Mouse (Mus musculus): ENCODE results near the gene Col10a1. TPM values are rescaled to one million over a fixed set of nuclear protein-coding genes. Genes with fewer than 3 reads are reported as not detected.
A peak's percentile ranks its signal among the peaks of the same experiment; 100 is the strongest.
"Not testable (repeated sequence)": the region's sequence is repeated elsewhere in the genome, so short reads cannot be mapped to it uniquely, and the experiment has no call there.

The Col10a1 gene
- polyA plus RNA-seq, 2 experiments, result 0.01 TPM; not detected in 1

DNA sequence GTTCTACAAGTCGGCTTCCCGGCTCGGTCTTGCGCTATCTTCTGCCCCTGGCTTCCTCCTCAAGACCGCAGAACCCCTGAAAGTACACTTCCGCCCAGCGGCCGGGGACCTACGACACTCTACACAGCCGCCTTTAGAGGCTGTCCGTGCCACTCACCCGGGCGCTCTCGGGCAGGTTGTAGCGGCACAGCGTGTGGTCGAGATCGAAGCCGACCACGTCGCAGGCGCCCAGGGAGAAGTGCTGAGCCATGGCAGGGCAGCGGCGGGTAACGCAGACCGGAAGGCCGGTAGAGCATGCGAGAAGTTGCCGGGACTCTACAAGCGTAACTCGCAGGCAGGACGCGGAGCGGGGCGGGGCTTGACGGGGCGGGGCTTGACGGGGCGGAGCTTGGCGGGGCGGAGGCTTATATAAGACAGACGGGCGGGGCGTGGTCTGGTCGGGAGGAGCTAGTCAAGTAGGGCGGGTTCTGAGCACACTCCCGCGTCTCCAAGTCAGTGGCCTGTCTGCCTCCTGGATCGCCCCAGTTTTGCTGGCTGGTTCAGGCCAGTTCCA lies 28.5 kb downstream of the Col10a1 start, which contains the start of gene Nt5dc1:
Nt5dc1 (minus strand) TSS at position 349 of the 553 bp plus-strand sequence.
- H3K4me1 ChIP-seq (replicated peaks; ENCODE audit: control insufficient read depth in 2 of 2, insufficient read depth in 2 of 2, low read length in 1 of 2), result peaks cover 0 to 29% of the 10 kb centered on the region in 2 experiments
- WGBS (ENCODE audit: insufficient replicate concordance), result under 1% methylated on average over 49 of the region's 49 CpGs
- peak within 1 kb of the TSS; percentile 73 for H3K27ac ChIP-seq
- no peak for TF ChIP-seq EP300 (IDR thresholded peaks at IDR 0.05; ENCODE audit: low read depth)
- TF ChIP-seq CTCF (IDR thresholded peaks at IDR 0.05; ENCODE audit: low read depth), result peak; percentile 25; the same call in 1 of the 2 replicates
- H3K9me3 ChIP-seq (ENCODE audit: control insufficient read depth, low read length), result no peaks in the 10 kb centered on the region
- peak within 1 kb of the TSS; percentile 87 for H3K9ac ChIP-seq (replicated peaks)
- no peaks in the 10 kb centered on the region for H3K27me3 ChIP-seq (ENCODE audit: control insufficient read depth, insufficient read depth, low read length)
- ATAC-seq (ENCODE audit: insufficient read depth) (peak; percentile 96), DNase-seq (ENCODE audit: low read depth in 3 of 3, low spot score in 3 of 3) (peak; percentile 87 to 91 (median 89))
- H3K4me2 ChIP-seq (ENCODE audit: low read depth), result peak within 1 kb of the TSS; percentile 80
- H3K36me3 ChIP-seq (replicated peaks; ENCODE audit: control insufficient read depth, insufficient read depth, low read depth), result no peaks in the 10 kb centered on the region
- peak within 1 kb of the TSS; percentile 69 to 76 for H3K4me3 ChIP-seq (ENCODE audit: insufficient read depth in 1 of 2, low read depth in 2 of 2, low read length in 2 of 2)

DNA sequence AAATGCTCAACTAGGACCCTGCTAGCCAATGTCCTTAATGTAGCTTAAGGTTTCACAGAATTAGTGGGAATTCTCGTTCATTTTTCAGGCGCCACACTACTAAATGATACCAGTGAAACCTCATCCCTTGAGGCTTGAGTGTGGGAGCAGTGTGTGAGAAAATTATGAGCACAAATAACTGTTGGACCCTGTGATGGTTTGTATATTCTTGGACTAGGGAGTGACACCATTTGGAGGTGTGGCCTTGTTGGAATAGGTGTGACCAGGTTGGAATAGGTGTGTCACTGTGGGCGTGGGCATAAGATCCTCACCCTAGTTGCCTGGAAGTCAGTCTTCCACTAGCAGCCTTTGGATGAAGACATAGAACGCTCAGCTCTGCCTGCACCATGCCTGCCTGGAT lies 29.0 kb downstream of the Col10a1 start:
- Histone ChIP-seq H3K4me1 (replicated peaks; ENCODE audit: control insufficient read depth in 2 of 2, insufficient read depth in 2 of 2, low read length in 1 of 2) (peaks cover 0 to 29% of the 10 kb centered on the region in 2 experiments), H3K4me3 (ENCODE audit: insufficient read depth in 1 of 2, low read depth in 2 of 2, low read length in 2 of 2) (peak overlapping the region; percentile 51 to 76), H3K4me2 (ENCODE audit: low read depth) (peak overlapping the region; percentile 80), H3K9ac (replicated peaks) (peak overlapping the region; percentile 14; the same call in 1 of the 2 replicates)
- peak; percentile 22 for ATAC-seq (ENCODE audit: insufficient read depth)
- WGBS (ENCODE audit: insufficient replicate concordance), result 62% methylated on average over 4 of the region's 4 CpGs
- not testable (repeated sequence) for H3K27ac ChIP-seq; H3K36me3 ChIP-seq (replicated peaks; ENCODE audit: control insufficient read depth, insufficient read depth, low read depth); H3K9me3 ChIP-seq (ENCODE audit: control insufficient read depth, low read length); H3K27me3 ChIP-seq (ENCODE audit: control insufficient read depth, insufficient read depth, low read length); DNase-seq (ENCODE audit: low read depth in 3 of 3, low spot score in 3 of 3)

DNA sequence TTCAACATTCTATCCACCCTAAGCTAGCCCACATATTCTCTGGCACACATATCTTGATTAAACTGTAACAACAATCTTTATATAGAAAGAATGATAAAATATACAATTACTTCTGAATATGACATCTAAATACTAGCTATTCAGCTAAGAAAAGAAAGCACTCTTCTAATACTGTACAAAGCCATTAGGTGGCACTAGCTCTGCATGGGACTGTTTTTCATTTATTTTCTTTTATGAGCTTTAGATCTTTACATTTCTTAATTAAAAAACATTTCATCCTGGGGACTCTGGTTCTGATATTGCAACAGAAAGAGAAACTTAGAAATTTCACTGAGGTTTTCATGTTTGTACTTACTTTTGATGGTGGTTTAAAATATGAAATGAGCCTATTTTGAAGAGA lies 42.0 kb downstream of the Col10a1 start:
- no peaks in the 10 kb centered on the region for H3K4me1 ChIP-seq (replicated peaks; ENCODE audit: control insufficient read depth in 2 of 2, insufficient read depth in 2 of 2, low read length in 1 of 2)

DNA sequence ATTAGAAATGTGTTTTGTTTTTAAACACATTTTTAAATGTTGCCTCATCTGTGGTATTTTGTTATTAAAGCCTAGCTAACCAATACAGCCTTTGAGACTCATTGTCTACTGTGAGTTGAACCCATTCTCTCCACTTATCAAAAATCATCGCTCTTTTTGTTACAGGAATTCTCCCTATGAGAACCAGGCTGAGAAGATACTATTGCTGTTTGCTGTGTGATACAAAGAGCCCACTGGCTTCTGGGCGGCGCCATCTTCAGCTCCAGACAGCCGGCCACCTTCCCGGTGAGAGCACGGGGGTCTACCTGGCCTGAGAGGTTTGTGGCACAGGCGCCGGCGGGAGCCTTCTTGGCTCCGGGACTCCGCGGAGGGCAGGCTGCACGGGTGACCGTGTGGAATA lies 44.4 kb downstream of the Col10a1 start:
- H3K4me1 ChIP-seq (replicated peaks; ENCODE audit: control insufficient read depth in 2 of 2, insufficient read depth in 2 of 2, low read length in 1 of 2); H3K4me2 ChIP-seq (ENCODE audit: low read depth); H3K4me3 ChIP-seq (ENCODE audit: insufficient read depth in 1 of 2, low read depth in 2 of 2, low read length in 2 of 2); H3K27ac ChIP-seq; H3K9ac ChIP-seq (replicated peaks); H3K9me3 ChIP-seq (ENCODE audit: control insufficient read depth, low read length); H3K27me3 ChIP-seq (ENCODE audit: control insufficient read depth, insufficient read depth, low read length); DNase-seq (ENCODE audit: low read depth in 3 of 3, low spot score in 3 of 3); H3K36me3 ChIP-seq (replicated peaks; ENCODE audit: control insufficient read depth, insufficient read depth, low read depth); ATAC-seq (ENCODE audit: insufficient read depth): not testable (repeated sequence)
- 81% methylated on average over 6 of the region's 14 CpGs for WGBS (ENCODE audit: insufficient replicate concordance)

More for the DNA sequence above, 42.0 kb downstream of the Col10a1 start:
- DNase-seq (ENCODE audit: low read depth in 3 of 3, low spot score in 3 of 3), result no peak
- Histone ChIP-seq H3K27ac (no peak overlapping the region), H3K36me3 (replicated peaks; ENCODE audit: control insufficient read depth, insufficient read depth, low read depth) (no peaks in the 10 kb centered on the region), H3K27me3 (ENCODE audit: control insufficient read depth, insufficient read depth, low read length) (no peaks in the 10 kb centered on the region), H3K9ac (replicated peaks) (no peak overlapping the region), H3K9me3 (ENCODE audit: control insufficient read depth, low read length) (no peaks in the 10 kb centered on the region), H3K4me2 (ENCODE audit: low read depth) (no peak overlapping the region), H3K4me3 (ENCODE audit: insufficient read depth in 1 of 2, low read depth in 2 of 2, low read length in 2 of 2) (no peak overlapping the region)
- no peak for ATAC-seq (ENCODE audit: insufficient read depth)
- TF ChIP-seq EP300 (IDR thresholded peaks at IDR 0.05; ENCODE audit: low read depth), result no peak
- TF ChIP-seq CTCF (IDR thresholded peaks at IDR 0.05; ENCODE audit: low read depth), result no peak

Other genes starting within 250 kb of the Col10a1 start
- gene Dse, start 182.3 kb upstream of the Col10a1 start, polyA plus RNA-seq (2012; rRNA removed), result 2.7 and 2.8 TPM in 2 replicates
- 5.7 and 6.1 TPM in 2 replicates for gene Dse, start 182.3 kb upstream of the Col10a1 start, polyA plus RNA-seq (2014; fragmentation: Nextera tagmentation; extraction: Ambion mirVana)
- 8.4 and 11.2 TPM in 2 replicates for gene Tspyl1, start 107.8 kb upstream of the Col10a1 start, polyA plus RNA-seq (2012; rRNA removed)
- gene Tspyl1, start 107.8 kb upstream of the Col10a1 start, polyA plus RNA-seq (2014; fragmentation: Nextera tagmentation; extraction: Ambion mirVana), result 13.0 and 13.5 TPM in 2 replicates
- 0.29 and 0.42 TPM in 2 replicates for gene Tspyl4, start 92.5 kb upstream of the Col10a1 start, polyA plus RNA-seq (2012; rRNA removed)
- gene Tspyl4, start 92.5 kb upstream of the Col10a1 start, polyA plus RNA-seq (2014; fragmentation: Nextera tagmentation; extraction: Ambion mirVana), result 0.19 and 0.48 TPM in 2 replicates
- gene Nt5dc1, start 28.6 kb downstream of the Col10a1 start, polyA plus RNA-seq (2012; rRNA removed), result 2.4 and 3.2 TPM in 2 replicates
- 9.2 and 9.7 TPM in 2 replicates for gene Nt5dc1, start 28.6 kb downstream of the Col10a1 start, polyA plus RNA-seq (2014; fragmentation: Nextera tagmentation; extraction: Ambion mirVana)
- 0.35 and 0.46 TPM in 2 replicates for gene Frk, start 93.4 kb downstream of the Col10a1 start, polyA plus RNA-seq (2012; rRNA removed)
- gene Frk, start 93.4 kb downstream of the Col10a1 start, polyA plus RNA-seq (2014; fragmentation: Nextera tagmentation; extraction: Ambion mirVana), result 0.95 and 1.4 TPM in 2 replicates

Measured in liver, embryonic 14.5 days (tissue).